Mouse (Mus musculus): Measurements from ENCODE around the gene Usp24.

Gene Usp24

GRCm38 (mm10) chr4:106435426-106435825, 119.4 kb downstream of the Usp24 start:
- DNase-seq: no peak

GRCm38 (mm10) chr4:106436475-106436874, 120.5 kb downstream of the Usp24 start:
- DNase-seq: peak; percentile 28

GRCm38 (mm10) chr4:106437207-106437606, 121.2 kb downstream of the Usp24 start:
- DNase-seq: no peak

GRCm38 (mm10) chr4:106438763-106439162, 122.8 kb downstream of the Usp24 start:
- DNase-seq: no peak

- no peak for DNase-seq
Observed at GRCm38 (mm10) chr4:106443182-106443581, 127.2 kb downstream of the Usp24 start.

- no peak for DNase-seq
Observed at GRCm38 (mm10) chr4:106449306-106449705, 133.3 kb downstream of the Usp24 start.

GRCm38 (mm10) chr4:106452401-106452800, 136.4 kb downstream of the Usp24 start:
- no peak for DNase-seq

GRCm38 (mm10) chr4:106453108-106453507, 137.1 kb downstream of the Usp24 start:
- no peak for DNase-seq

- no peak for DNase-seq
Observed at GRCm38 (mm10) chr4:106453516-106453915, 137.5 kb downstream of the Usp24 start.

- no peak for DNase-seq
Observed at GRCm38 (mm10) chr4:106454541-106454940, 138.5 kb downstream of the Usp24 start.

GRCm38 (mm10) chr4:106462016-106462415, 146.0 kb downstream of the Usp24 start:
- no peak for DNase-seq

GRCm38 (mm10) chr4:106462524-106462923, 146.5 kb downstream of the Usp24 start:
- DNase-seq: no peak

GRCm38 (mm10) chr4:106463174-106463801, 147.3 kb downstream of the Usp24 start:
- no peak for DNase-seq

- DNase-seq: peak; percentile 84
Observed at GRCm38 (mm10) chr4:106467420-106468110, 151.6 kb downstream of the Usp24 start.

GRCm38 (mm10) chr4:106470921-106471320, 154.9 kb downstream of the Usp24 start:
- no peak for DNase-seq

GRCm38 (mm10) chr4:106472335-106472734, 156.3 kb downstream of the Usp24 start:
- DNase-seq: peak; percentile 74

GRCm38 (mm10) chr4:106474241-106474640, 158.2 kb downstream of the Usp24 start:
- DNase-seq: peak; percentile 65

- DNase-seq: no peak
Observed at GRCm38 (mm10) chr4:106480545-106480944, 164.5 kb downstream of the Usp24 start.

GRCm38 (mm10) chr4:106483215-106483727, 167.3 kb downstream of the Usp24 start:
- DNase-seq: no peak

GRCm38 (mm10) chr4:106483831-106484230, 167.8 kb downstream of the Usp24 start:
- DNase-seq: no peak

GRCm38 (mm10) chr4:106490620-106491019, 174.6 kb downstream of the Usp24 start:
- no peak for DNase-seq

All from cerebellum, adult 9-10 months (tissue).